Mouse (Mus musculus) layer of hippocampus, postnatal 36 days (tissue): ENCODE data around the gene Rhbdd3. TPM values are rescaled to one million over a fixed set of nuclear protein-coding genes. Genes with fewer than 3 reads are reported as not detected.
A peak's percentile ranks its signal among the peaks of the same experiment; 100 is the strongest.

Source experiments
- DNase-seq, 2 experiments: peaks; one replicate each; pipeline ENCODE4 v3.0.0; 2022
- total RNA-seq, 2 experiments: library from RNA; stranded (reverse); gene quantifications; 2 replicates each; pipeline ENCODE4 v1.2.3; 2021

Rhbdd3 gene
- 10 to 100 TPM; 20.2 to 22.2 TPM for total RNA-seq

- peak; percentile 98 for DNase-seq
Measured at GRCm38 (mm10) chr11:5098736-5099542, at the start of gene Rhbdd3, which contains the start of gene Ewsr1. Rhbdd3 (plus strand) TSS chr11:5098926. Ewsr1 (minus strand) TSS chr11:5099266.

GRCm38 (mm10) chr11:5051629-5052028, 47.1 kb upstream of the Rhbdd3 start:
- no peak for DNase-seq

- peak in 1 of 2 experiments; percentile 45 for DNase-seq
Measured at GRCm38 (mm10) chr11:5052200-5052854, 46.4 kb upstream of the Rhbdd3 start.

DNA sequence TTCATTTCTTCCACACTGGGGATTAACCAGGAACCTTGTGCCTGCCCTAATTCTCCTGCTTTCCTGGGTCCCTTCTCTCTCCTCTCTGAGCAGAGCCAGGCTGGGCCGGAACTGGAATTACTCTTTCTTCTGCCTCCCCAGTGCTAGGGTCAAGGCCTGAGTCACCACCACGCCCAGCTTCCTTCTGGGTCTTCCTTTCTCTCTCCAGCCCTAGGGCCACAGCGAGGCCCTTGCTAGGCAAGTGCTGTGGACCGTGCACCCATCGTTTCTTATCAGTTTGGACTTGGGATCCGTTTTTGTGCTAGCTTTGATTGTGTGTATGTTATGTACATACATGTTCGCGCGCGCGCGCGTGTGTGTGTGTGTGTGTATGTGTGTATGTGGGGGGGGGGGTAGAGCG, 44.6 kb upstream of the Rhbdd3 start:
- no peak for DNase-seq

- DNase-seq = no peak
Measured at GRCm38 (mm10) chr11:5054874-5055273, 43.9 kb upstream of the Rhbdd3 start.

DNA sequence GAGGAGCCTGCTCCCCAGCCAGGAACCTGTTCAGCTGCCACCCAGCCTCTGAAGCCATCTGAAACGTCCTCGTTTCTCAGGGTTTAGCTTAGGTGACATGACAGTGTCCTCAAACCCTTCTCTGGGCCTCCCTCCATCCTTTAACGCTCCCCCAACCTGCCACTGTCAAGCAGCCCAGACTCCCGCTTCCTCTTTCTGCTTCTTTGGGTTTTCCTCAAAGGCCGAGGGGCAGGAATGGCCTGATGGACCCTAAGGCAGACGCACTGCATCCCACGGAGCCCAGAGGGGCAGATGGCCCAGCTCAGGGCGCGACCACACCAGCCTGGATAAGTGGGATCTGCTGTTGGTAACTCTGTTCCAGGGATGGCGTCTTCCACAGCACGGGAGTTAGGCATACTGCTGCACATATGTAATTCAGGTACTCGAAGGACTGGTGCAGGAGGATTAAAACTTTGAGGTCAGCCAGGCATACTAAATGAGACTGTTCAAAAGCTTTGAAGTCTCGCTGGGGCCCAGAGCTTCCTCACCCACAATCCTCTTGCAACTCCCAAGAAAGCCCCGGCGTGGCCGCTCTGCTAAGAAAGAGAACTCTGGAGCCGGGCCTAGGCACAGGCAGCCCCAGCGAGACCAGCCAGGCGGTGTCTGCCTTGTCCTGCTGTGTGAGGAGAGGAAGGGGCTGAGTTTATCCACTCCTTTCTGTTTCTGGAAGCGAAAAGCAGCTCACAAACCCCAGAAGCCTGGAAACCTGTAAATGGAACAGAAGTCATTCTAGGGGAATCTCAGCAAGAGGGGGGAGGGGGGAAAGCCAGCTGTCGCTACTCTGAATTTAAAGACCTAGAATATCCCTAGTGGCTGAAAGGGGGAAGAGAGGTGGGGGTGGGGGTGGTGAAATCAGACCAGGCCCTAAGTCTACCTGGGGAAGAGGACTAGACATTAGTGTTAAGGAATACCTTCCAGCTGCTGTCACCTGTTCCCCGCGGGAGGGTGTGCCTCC, 42.5 kb upstream of the Rhbdd3 start:
- no peak for DNase-seq

DNA sequence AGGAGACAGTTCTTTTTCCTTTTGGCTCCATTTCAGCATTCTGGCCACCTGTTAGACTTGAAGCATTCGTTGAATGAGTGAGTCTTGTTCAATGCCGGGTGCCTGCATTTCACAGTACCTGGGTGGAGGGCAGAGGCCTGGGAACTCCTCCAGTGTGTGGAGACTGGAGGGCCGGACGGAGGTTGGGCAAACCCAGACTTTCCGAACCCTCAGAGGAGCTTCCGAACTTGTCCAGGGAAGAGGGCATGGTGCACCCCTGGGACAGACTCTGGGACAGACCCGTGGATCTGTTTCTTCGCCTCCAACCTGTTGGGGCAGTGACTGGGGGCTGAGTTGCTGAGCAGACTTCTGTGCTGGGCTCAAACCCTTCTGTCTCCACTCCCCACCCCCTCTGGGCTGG, 41.7 kb upstream of the Rhbdd3 start:
- no peak for DNase-seq

DNA sequence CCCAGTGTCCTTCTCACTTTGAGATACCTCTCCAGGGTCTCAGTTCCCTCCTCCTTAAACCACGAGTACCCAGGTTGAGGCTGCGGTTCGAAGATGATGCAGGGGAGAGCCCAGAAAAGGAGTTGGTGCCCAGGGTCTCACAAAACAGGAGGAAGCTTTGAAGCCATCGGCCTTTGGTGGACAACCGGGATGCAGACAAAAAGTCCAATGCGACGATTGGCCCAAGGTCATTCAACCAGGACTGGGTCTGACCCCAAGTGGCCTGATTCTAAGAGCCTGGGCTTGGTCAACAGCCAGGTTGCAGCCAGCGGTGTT, 41.2 kb upstream of the Rhbdd3 start:
- no peak for DNase-seq

GRCm38 (mm10) chr11:5057856-5058641, 40.7 kb upstream of the Rhbdd3 start, which contains the start of gene Rasl10a:
Rasl10a (plus strand) TSS chr11:5058128.
- DNase-seq = peak; percentile 54 to 55

- DNase-seq = no peak
Measured at GRCm38 (mm10) chr11:5058783-5059182, 39.9 kb upstream of the Rhbdd3 start.

- no peak for DNase-seq
Measured at GRCm38 (mm10) chr11:5059230-5059629, 39.5 kb upstream of the Rhbdd3 start.

- DNase-seq = peak; percentile 65 to 72
Measured at GRCm38 (mm10) chr11:5059704-5060156, 39.0 kb upstream of the Rhbdd3 start.

DNA sequence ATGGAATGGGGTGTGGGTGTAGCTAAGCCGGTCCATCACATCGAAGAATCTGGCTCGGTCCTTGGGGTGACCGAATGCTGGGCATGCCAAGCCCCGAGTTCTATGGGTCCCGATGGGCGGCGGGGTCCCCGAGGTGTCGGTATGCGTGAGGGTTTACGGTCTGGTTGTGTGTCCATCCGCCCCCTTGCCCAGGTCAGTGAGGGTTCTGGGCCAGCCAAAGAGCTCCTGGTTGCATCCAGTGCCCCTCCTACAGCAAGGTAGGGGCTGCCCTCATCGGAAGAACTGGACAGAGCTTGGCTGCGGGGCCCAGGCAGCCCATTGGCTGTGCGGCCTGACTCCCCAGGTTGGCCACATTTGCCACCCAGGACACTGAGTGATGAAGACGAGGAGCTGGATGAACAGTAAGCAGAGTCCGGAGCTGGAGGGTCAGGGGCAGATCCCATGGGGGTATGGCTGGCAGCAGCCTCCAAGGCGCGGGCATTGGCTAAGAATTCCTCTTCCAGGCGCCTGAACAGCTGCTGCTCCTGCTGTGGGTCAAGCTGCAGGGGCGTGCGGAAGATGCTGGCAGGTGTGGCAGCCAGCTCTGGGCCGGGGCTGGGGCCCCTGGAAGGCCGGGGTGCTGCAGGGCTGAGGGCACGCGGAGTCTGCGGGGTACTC, 37.8 kb upstream of the Rhbdd3 start:
- DNase-seq = no peak

DNA sequence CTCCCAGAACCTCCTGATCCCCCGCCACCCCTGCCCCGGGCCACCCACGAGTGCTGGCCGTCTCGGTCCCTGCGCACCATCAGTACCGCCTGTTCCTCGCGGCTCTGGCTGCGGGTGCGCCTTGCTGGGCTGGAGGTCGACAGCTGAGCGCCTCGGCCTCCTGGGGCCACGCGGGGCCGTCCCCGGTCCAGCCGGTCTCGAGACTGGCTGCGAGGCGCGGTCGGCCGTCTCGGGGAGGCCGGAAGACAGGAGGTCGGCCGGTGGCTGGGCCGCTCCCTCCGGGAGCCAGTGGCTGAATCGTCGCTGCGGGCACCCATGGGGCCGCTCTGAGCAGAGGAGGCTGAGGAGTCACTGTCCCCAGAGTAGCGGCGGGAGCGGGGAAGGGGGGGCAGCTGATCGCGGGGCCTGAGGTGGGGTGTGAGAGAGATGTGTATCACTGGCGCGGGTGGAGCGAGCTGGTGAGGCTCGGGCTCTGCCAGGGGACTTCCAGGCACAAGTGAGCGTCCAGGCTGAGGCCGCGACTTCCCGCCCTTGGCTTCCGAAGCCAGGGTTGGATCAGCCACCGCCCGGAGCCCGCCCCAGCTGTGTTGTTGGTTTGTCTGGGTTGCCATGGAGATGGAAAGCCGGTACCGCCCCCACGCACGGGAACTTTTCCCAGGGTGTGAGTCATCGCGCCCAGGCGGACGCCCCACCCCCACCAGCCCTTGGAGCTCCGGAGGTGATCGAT, 37.1 kb upstream of the Rhbdd3 start:
- peak; percentile 95 to 96 for DNase-seq

- DNase-seq = no peak
Measured at GRCm38 (mm10) chr11:5062326-5062725, 36.4 kb upstream of the Rhbdd3 start.

DNA sequence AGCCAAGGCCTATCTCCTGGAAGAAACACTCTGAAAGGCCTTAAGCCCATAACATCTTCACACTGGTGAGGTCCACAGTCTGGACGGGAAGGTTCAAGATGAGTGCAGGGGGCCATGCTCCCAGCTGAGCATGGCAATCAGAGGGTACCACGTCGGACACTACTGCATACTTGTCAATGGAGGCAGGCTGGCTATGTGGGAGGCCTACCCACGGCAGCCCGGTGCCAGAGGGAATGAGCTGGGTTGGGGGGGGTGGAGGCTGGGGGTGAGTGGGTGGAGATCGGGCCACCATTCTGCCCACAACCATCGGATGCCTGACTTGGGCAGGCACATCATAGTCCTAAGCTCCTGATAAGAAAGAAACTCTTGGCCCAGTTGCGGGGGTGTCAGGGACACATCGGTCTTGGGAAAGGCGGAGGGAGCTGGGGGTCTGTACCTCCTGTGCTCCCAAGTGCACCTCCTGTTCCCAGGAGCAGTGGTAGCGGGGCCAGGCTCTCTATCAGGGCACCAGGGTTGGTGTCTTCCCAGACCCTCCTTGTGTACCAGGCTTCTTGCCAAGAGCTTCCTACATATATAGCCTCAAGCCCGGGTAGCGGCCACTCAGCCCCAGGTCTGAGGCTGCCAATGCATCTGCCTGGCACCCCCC, 35.7 kb upstream of the Rhbdd3 start:
- DNase-seq = no peak

GRCm38 (mm10) chr11:5063561-5064281, 35.0 kb upstream of the Rhbdd3 start:
- DNase-seq = peak; percentile 47 to 49

GRCm38 (mm10) chr11:5064282-5065055, 34.3 kb upstream of the Rhbdd3 start:
- DNase-seq = no peak
